Mouse (Mus musculus): ENCODE data around the gene Pibf1. TPM values are rescaled to one million over a fixed set of nuclear protein-coding genes. Genes with fewer than 3 reads are reported as not detected.

The Pibf1 gene
- total and polyA plus RNA-seq, 3 experiments, result 11.8 to 24.7 (median 13.9) TPM

DNA sequence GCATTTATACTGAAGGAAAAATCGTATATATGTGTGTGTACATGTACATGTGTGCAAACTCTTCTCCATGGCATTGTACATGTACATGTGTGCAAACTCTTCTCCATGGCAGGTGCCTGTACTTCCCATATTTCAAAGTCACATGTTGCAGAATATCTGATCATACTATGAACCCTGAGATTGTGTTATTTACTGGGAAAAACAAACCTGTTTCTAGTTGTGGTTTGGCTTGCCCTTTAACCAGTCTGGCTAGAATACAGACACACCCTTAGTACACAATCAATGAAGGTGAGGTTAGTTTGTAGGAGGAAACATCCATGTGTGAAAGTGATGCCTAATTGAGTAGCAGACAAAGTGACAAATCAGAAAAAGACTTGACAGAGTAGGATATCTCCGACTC, 29.8 kb downstream of the Pibf1 start:
- dilution Hi-C loops (cut with MboI; ENCODE audit: extremely low pct_ligation_motif_present, extremely low pct_unique_long_range_greater_than_20kb, low sequenced_read_pairs) (no loop called here), in situ Hi-C loops (cut with MboI; ENCODE audit: low pct_ligation_motif_present, low pct_unique_long_range_greater_than_20kb, low sequenced_read_pairs) (loop anchor here (25.0 kb wide), 1 partner anchor 508 kb away; no protein-coding TSS in a partner anchor)
- Histone ChIP-seq H3K4me2 (ENCODE audit: insufficient read depth, low read depth, poor library complexity, severe bottlenecking) (no peak overlapping the region), H3K9me3 (replicated peaks; ENCODE audit: low read length) (no peaks in the 10 kb centered on the region), H3K9ac (ENCODE audit: insufficient read depth, low read depth) (no peak overlapping the region), H3K4me1 (ENCODE audit: control insufficient read depth in 1 of 2, insufficient read depth in 2 of 2) (peaks cover 0 to 10% of the 10 kb centered on the region in 2 experiments; a peak in 3 of 4 replicates), H3K27ac (ENCODE audit: insufficient read depth, low read depth) (no peak overlapping the region), H3K36me3 (replicated peaks in 1 of 2; ENCODE audit: control insufficient read depth in 1 of 2, insufficient read depth in 1 of 2, low read length in 1 of 2) (peaks cover 15 to 50% of the 10 kb centered on the region in 2 experiments), H3K27me3 (replicated peaks) (no peaks in the 10 kb centered on the region), H3K4me3 (replicated peaks in 1 of 3; ENCODE audit: low read depth in 2 of 3, low read length in 2 of 3, poor library complexity in 1 of 3) (no peak overlapping the region), H3K79me2 (replicated peaks; ENCODE audit: control insufficient read depth, extremely low read depth, insufficient read depth, poor library complexity, severe bottlenecking) (no peaks in the 10 kb centered on the region)
- TF ChIP-seq JUND (conservative IDR thresholded peaks at IDR 0.05; ENCODE audit: low read depth, low read length) (no peak), NELFE (IDR thresholded peaks at IDR 0.05; ENCODE audit: low read depth, low read length) (no peak), POLR2AphosphoS2 (IDR thresholded peaks at IDR 0.05; ENCODE audit: low read depth, low read length) (no peak), SMC3 (IDR thresholded peaks at IDR 0.05; ENCODE audit: low read depth, low read length) (no peak), USF1 (IDR thresholded peaks at IDR 0.05; ENCODE audit: low read depth, low read length) (no peak), RAD21 (IDR thresholded peaks at IDR 0.05; ENCODE audit: low read depth, low read length) (no peak), TBP (conservative IDR thresholded peaks at IDR 0.05; ENCODE audit: low read depth, low read length) (no peak), MAX (IDR thresholded peaks at IDR 0.05; ENCODE audit: low read length) (no peak), ETS1 (conservative IDR thresholded peaks at IDR 0.05; ENCODE audit: low read depth, low read length) (no peak), MAFK (IDR thresholded peaks at IDR 0.05; ENCODE audit: insufficient replicate concordance, low read length) (no peak)
- DNase-seq (ENCODE audit: extremely low read depth), result no peak

DNA sequence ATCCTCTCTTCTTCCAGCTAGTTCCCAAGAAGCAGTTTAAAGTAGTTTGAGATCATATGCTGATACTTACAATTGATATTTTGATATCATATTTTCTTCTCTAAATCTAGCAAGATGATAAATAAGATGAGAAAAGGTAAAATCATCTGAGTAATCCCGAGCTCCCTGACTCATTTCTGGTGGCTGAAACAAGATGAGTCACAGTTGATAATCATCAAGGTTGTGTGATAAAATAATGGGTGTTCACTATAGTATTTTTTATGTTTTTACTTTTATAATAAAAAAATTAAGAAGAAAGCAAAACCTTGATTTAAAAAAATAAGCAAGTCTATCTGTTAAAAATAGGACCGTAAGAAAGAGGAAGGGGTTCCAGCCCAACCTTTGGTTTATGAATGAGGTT, 34.8 kb downstream of the Pibf1 start:
- Histone ChIP-seq H3K4me1 (ENCODE audit: control insufficient read depth in 1 of 2, insufficient read depth in 2 of 2) (peaks cover 0 to 10% of the 10 kb centered on the region in 2 experiments; a peak in 3 of 4 replicates), H3K9ac (ENCODE audit: insufficient read depth, low read depth) (no peak overlapping the region), H3K4me2 (ENCODE audit: insufficient read depth, low read depth, poor library complexity, severe bottlenecking) (no peak overlapping the region), H3K79me2 (replicated peaks; ENCODE audit: control insufficient read depth, extremely low read depth, insufficient read depth, poor library complexity, severe bottlenecking) (no peaks in the 10 kb centered on the region), H3K27ac (ENCODE audit: insufficient read depth, low read depth) (no peak overlapping the region), H3K27me3 (replicated peaks) (no peaks in the 10 kb centered on the region), H3K9me3 (replicated peaks; ENCODE audit: low read length) (no peaks in the 10 kb centered on the region), H3K4me3 (replicated peaks in 1 of 3; ENCODE audit: low read depth in 2 of 3, low read length in 2 of 3, poor library complexity in 1 of 3) (no peak overlapping the region), H3K36me3 (replicated peaks in 1 of 2; ENCODE audit: control insufficient read depth in 1 of 2, insufficient read depth in 1 of 2, low read length in 1 of 2) (peaks cover 27 to 63% of the 10 kb centered on the region in 2 experiments)
- TF ChIP-seq CTCF (conservative IDR thresholded peaks at IDR 0.05 in 1 of 2, IDR thresholded peaks at IDR 0.05 in 1 of 2; ENCODE audit: low read depth in 2 of 2, low read length in 2 of 2) (no peak), KAT2A (IDR thresholded peaks at IDR 0.05; ENCODE audit: insufficient replicate concordance, low read length) (no peak), MEF2A (IDR thresholded peaks at IDR 0.05; ENCODE audit: borderline replicate concordance, low read depth, low read length) (no peak), HCFC1 (IDR thresholded peaks at IDR 0.05; ENCODE audit: low read depth, low read length) (no peak), RAD21 (IDR thresholded peaks at IDR 0.05; ENCODE audit: low read depth, low read length) (no peak), E2F4 (IDR thresholded peaks at IDR 0.05; ENCODE audit: insufficient replicate concordance, low read depth, low read length) (no peak), BHLHE40 (IDR thresholded peaks at IDR 0.05; ENCODE audit: low read depth, low read length) (no peak), MXI1 (IDR thresholded peaks at IDR 0.05; ENCODE audit: low read depth, low read length) (no peak), IRF4 (IDR thresholded peaks at IDR 0.05; ENCODE audit: low read depth, low read length) (no peak), POLR2AphosphoS2 (IDR thresholded peaks at IDR 0.05; ENCODE audit: low read depth, low read length) (no peak)
- in situ Hi-C loops (cut with MboI; ENCODE audit: low pct_ligation_motif_present, low pct_unique_long_range_greater_than_20kb, low sequenced_read_pairs) (loop anchor here (25.0 kb wide), 1 partner anchor 503 kb away; no protein-coding TSS in a partner anchor), dilution Hi-C loops (cut with MboI; ENCODE audit: extremely low pct_ligation_motif_present, extremely low pct_unique_long_range_greater_than_20kb, low sequenced_read_pairs) (no loop called here)
- no peak for DNase-seq (ENCODE audit: extremely low read depth)

Data from CH12.LX (cell line).